Mouse (Mus musculus) MEL (cell line): ENCODE data around the gene Dlk1. TPM values are rescaled to one million over a fixed set of nuclear protein-coding genes. Genes with fewer than 3 reads are reported as not detected.

Experiments
- DNase-seq: peaks from one replicate; pipeline ENCODE4 v3.0.0; 2011; ENCODE audit warnings: low read depth, low spot score
- H3K27ac ChIP-seq: 2 replicates; pipeline ENCODE4 v1.5.1; 2012; ENCODE audit warnings: low read depth, mild to moderate bottlenecking, control low read depth, low read length, moderate library complexity; ENCODE audit not compliant: control insufficient read depth
- H3K27me3 ChIP-seq, 2 experiments: fragments of 150-350 bp in 1 of 2; sonication (generic) in 1 of 2; 2 replicates each; pipeline ENCODE4 v1.6.1; 2012; ENCODE audit warnings: low read length in 2 of 2, mild to moderate bottlenecking in 2 of 2, improper control_type of control experiment in 1 of 2, moderate library complexity in 1 of 2; ENCODE audit not compliant: insufficient read depth in 2 of 2, control insufficient read depth in 1 of 2
- H3K36me3 ChIP-seq, 2 experiments: 2 replicates each; pipeline ENCODE4 v1.6.1; 2012 to 2014; ENCODE audit warnings: low read length in 2 of 2, improper control_type of control experiment in 1 of 2, inconsistent platforms in 1 of 2, mild to moderate bottlenecking in 1 of 2; ENCODE audit not compliant: insufficient read depth in 2 of 2, control insufficient read depth in 1 of 2
- H3K4me1 ChIP-seq, 2 experiments: fragments of 150-350 bp in 1 of 2; sonication (generic) in 1 of 2; 2 replicates each; pipeline ENCODE4 v1.6.1; 2012; ENCODE audit warnings: low read length in 2 of 2, improper control_type of control experiment in 1 of 2, mild to moderate bottlenecking in 1 of 2; ENCODE audit not compliant: insufficient read depth in 2 of 2, control insufficient read depth in 1 of 2
- H3K4me3 ChIP-seq, 2 experiments: fragments of 150-350 bp in 1 of 2; sonication (generic) in 1 of 2; 2 replicates each; pipeline ENCODE4 v1.5.1; 2012; ENCODE audit warnings: low read depth in 2 of 2, low read length in 2 of 2, mild to moderate bottlenecking in 2 of 2, moderate library complexity in 2 of 2, control low read depth in 1 of 2, improper control_type of control experiment in 1 of 2; ENCODE audit not compliant: control insufficient read depth in 1 of 2, insufficient read depth in 1 of 2
- H3K79me2 ChIP-seq: 2 replicates; pipeline ENCODE4 v1.6.1; 2012; ENCODE audit warnings: mild to moderate bottlenecking, low read length, moderate library complexity; ENCODE audit not compliant: control insufficient read depth, poor library complexity, insufficient read depth
- H3K9ac ChIP-seq: 2 replicates; pipeline ENCODE4 v1.6.1; 2012; ENCODE audit warnings: low read depth, mild to moderate bottlenecking, control low read depth, low read length, moderate library complexity; ENCODE audit not compliant: control insufficient read depth, poor library complexity, severe bottlenecking
- H3K9me3 ChIP-seq: fragments of 150-350 bp; sonication (generic); replicated peaks from 2 replicates; pipeline ENCODE4 v1.6.1; 2012; ENCODE audit warnings: mild to moderate bottlenecking, low read length, improper control_type of control experiment, moderate library complexity; ENCODE audit not compliant: insufficient read depth
- BHLHE40 ChIP-seq: IDR thresholded peaks from 2 replicates; pipeline ENCODE4 v1.6.1; 2012; ENCODE audit warnings: low read depth, mild to moderate bottlenecking, inconsistent platforms, low read length, improper control_type of control experiment, borderline replicate concordance
- CHD1 ChIP-seq: IDR thresholded peaks from 2 replicates; pipeline ENCODE4 v1.6.1; 2012; ENCODE audit warnings: low read depth, mild to moderate bottlenecking, inconsistent platforms, low read length, improper control_type of control experiment
- CHD2 ChIP-seq: IDR thresholded peaks from 2 replicates; pipeline ENCODE4 v1.6.1; 2011; ENCODE audit warnings: low read length, improper control_type of control experiment
- ELF1 ChIP-seq: IDR thresholded peaks from 2 replicates; pipeline ENCODE4 v1.6.1; 2014; ENCODE audit warnings: low read depth, mild to moderate bottlenecking, inconsistent platforms, low read length, improper control_type of control experiment, moderate library complexity
- EP300 ChIP-seq, 2 experiments: IDR thresholded peaks; 2 replicates each; pipeline ENCODE4 v1.6.1; 2011; ENCODE audit warnings: improper control_type of control experiment in 2 of 2, low read length in 2 of 2, low read depth in 1 of 2, mild to moderate bottlenecking in 1 of 2
- GATA1 ChIP-seq: IDR thresholded peaks from 2 replicates; pipeline ENCODE4 v1.6.1; 2011; ENCODE audit warnings: low read depth, low read length, improper control_type of control experiment
- KAT2A ChIP-seq: conservative IDR thresholded peaks from 2 replicates; pipeline ENCODE4 v1.6.1; 2012; ENCODE audit warnings: low read depth, low read length, improper control_type of control experiment, inconsistent platforms
- MAFK ChIP-seq: IDR thresholded peaks from 2 replicates; pipeline ENCODE4 v1.6.1; 2011; ENCODE audit warnings: low read depth, mild to moderate bottlenecking, low read length, improper control_type of control experiment, borderline replicate concordance
- MAZ ChIP-seq: IDR thresholded peaks from 2 replicates; pipeline ENCODE4 v1.6.1; 2012; ENCODE audit warnings: low read depth, mild to moderate bottlenecking, inconsistent platforms, low read length, improper control_type of control experiment
- MEF2A ChIP-seq: IDR thresholded peaks from 2 replicates; pipeline ENCODE4 v1.6.1; 2014; ENCODE audit warnings: low read depth, mild to moderate bottlenecking, inconsistent platforms, low read length, improper control_type of control experiment; ENCODE audit not compliant: poor library complexity, insufficient replicate concordance, severe bottlenecking; ENCODE audit errors: extremely low read depth
- MXI1 ChIP-seq: IDR thresholded peaks from 2 replicates; pipeline ENCODE4 v1.6.1; 2011; ENCODE audit warnings: mild to moderate bottlenecking, low read depth, low read length, improper control_type of control experiment
- MYC ChIP-seq: IDR thresholded peaks from 2 replicates; pipeline ENCODE4 v1.6.1; 2011; ENCODE audit warnings: low read depth, mild to moderate bottlenecking, low read length, improper control_type of control experiment, moderate library complexity
- NELFE ChIP-seq: IDR thresholded peaks from 2 replicates; pipeline ENCODE4 v1.6.1; 2011; ENCODE audit warnings: low read depth, low read length, improper control_type of control experiment
- POLR2AphosphoS5 ChIP-seq: IDR thresholded peaks from 2 replicates; pipeline ENCODE4 v1.6.1; 2012; ENCODE audit warnings: low read depth, borderline replicate concordance, mild to moderate bottlenecking, inconsistent platforms, low read length, moderate library complexity, mixed read lengths
- SIN3A ChIP-seq: IDR thresholded peaks from 2 replicates; pipeline ENCODE4 v1.6.1; 2012; ENCODE audit warnings: low read length, improper control_type of control experiment, inconsistent platforms
- TAL1 ChIP-seq: IDR thresholded peaks from 2 replicates; pipeline ENCODE4 v1.6.1; 2012; ENCODE audit warnings: mild to moderate bottlenecking, inconsistent platforms, low read length, moderate library complexity, mixed read lengths
- TBP ChIP-seq: IDR thresholded peaks from 2 replicates; pipeline ENCODE4 v1.8.0; 2011; ENCODE audit warnings: low read depth, low read length, improper control_type of control experiment
- TCF12 ChIP-seq: IDR thresholded peaks from 2 replicates; pipeline ENCODE4 v1.6.1; 2014; ENCODE audit warnings: low read depth, mild to moderate bottlenecking, inconsistent platforms, low read length, improper control_type of control experiment, moderate library complexity
- USF1 ChIP-seq: IDR thresholded peaks from 2 replicates; pipeline ENCODE4 v1.6.1; 2014; ENCODE audit warnings: low read depth, mild to moderate bottlenecking, inconsistent platforms, low read length, improper control_type of control experiment, moderate library complexity
- USF2 ChIP-seq, 2 experiments: IDR thresholded peaks; 2 replicates each; pipeline ENCODE4 v1.6.1; 2011 to 2012; ENCODE audit warnings: improper control_type of control experiment in 2 of 2, low read length in 2 of 2, borderline replicate concordance in 1 of 2, inconsistent platforms in 1 of 2, low read depth in 1 of 2, mild to moderate bottlenecking in 1 of 2; ENCODE audit not compliant: insufficient read depth in 1 of 2
- ZKSCAN1 ChIP-seq: IDR thresholded peaks from 2 replicates; pipeline ENCODE4 v1.6.1; 2012; ENCODE audit warnings: low read depth, mild to moderate bottlenecking, inconsistent platforms, low read length, improper control_type of control experiment, moderate library complexity
- ZMIZ1 ChIP-seq: IDR thresholded peaks from 2 replicates; pipeline ENCODE4 v1.6.1; 2012; ENCODE audit warnings: low read depth, mild to moderate bottlenecking, inconsistent platforms, low read length, improper control_type of control experiment, moderate library complexity
- ZNF384 ChIP-seq: IDR thresholded peaks from 2 replicates; pipeline ENCODE4 v1.6.1; 2012; ENCODE audit warnings: low read depth, mild to moderate bottlenecking, inconsistent platforms, low read length, improper control_type of control experiment
- polyA plus RNA-seq, 2 experiments: library from polyadenylated mRNA; stranded (reverse) in 1 of 2; unstranded in 1 of 2; fragments of >175 nt in 1 of 2; fragments of >200 nt in 1 of 2; gene quantifications; 2 replicates each; pipeline versions ENCODE4 v1.2.1 to v1.2.4; 2012; ENCODE audit warnings: low replicate concordance in 2 of 2, low read depth in 1 of 2; ENCODE audit not compliant: insufficient read length in 2 of 2, insufficient read depth in 1 of 2, missing spikeins in 1 of 2
- total RNA-seq: library from RNA; depleted of rRNA; stranded (reverse); fragments of 300-350 nt; gene quantifications from 2 replicates; pipeline ENCODE4 v1.2.3, GENCODE M21; 2012

Gene Dlk1
- total and polyA plus RNA-seq, 3 experiments: not detected

- Histone ChIP-seq H3K9ac (no peak overlapping the region), H3K79me2 (no peaks in the 10 kb centered on the region), H3K4me3 (no peak overlapping the region), H3K4me1 (no peaks in the 10 kb centered on the region), H3K27me3 (no peaks in the 10 kb centered on the region), H3K27ac (no peak overlapping the region), H3K36me3 (no peaks in the 10 kb centered on the region), H3K9me3 (no peaks in the 10 kb centered on the region)
- DNase-seq: no peak
- TF ChIP-seq USF1 (no peak), GATA1 (no peak), TCF12 (no peak), MXI1 (no peak), NELFE (no peak), SIN3A (no peak), CHD2 (no peak), KAT2A (no peak)
Observed at GRCm38 (mm10) chr12:109425982-109426381, 26.6 kb upstream of the Dlk1 start.

GRCm38 (mm10) chr12:109432475-109433130 lies 20.0 kb upstream of the Dlk1 start:
- no peak overlapping the region for H3K27ac ChIP-seq
- H3K36me3 ChIP-seq: peaks cover 0 to 2% of the 10 kb centered on the region in 2 experiments; a peak in 1 of 4 replicates
- no peaks in the 10 kb centered on the region for H3K27me3 ChIP-seq
- H3K4me3 ChIP-seq: no peak overlapping the region
- H3K9me3 ChIP-seq: no peaks in the 10 kb centered on the region
- no peak overlapping the region for H3K9ac ChIP-seq
- no peak for DNase-seq
- peaks cover 0 to 10% of the 10 kb centered on the region in 2 experiments; a peak in 1 of 4 replicates for H3K4me1 ChIP-seq
- TF ChIP-seq ZNF384: no peak
- no peak for TF ChIP-seq ZMIZ1
- TF ChIP-seq NELFE: no peak
- TF ChIP-seq MYC: no peak
- no peak for TF ChIP-seq ZKSCAN1
- no peak for TF ChIP-seq USF2 (IDR thresholded peaks at IDR 0.05; ENCODE audit: borderline replicate concordance in 1 of 2, insufficient read depth in 1 of 2, low read depth in 1 of 2, low read length in 2 of 2)
- no peak for TF ChIP-seq BHLHE40
- TF ChIP-seq MEF2A: no peak
- TF ChIP-seq MXI1: no peak
- TF ChIP-seq TCF12: no peak
- TF ChIP-seq TBP: no peak
- TF ChIP-seq EP300 (IDR thresholded peaks at IDR 0.05; ENCODE audit: low read depth in 1 of 2, low read length in 2 of 2): no peak
- no peak for TF ChIP-seq MAZ
- no peak for TF ChIP-seq TAL1
- no peak for TF ChIP-seq MAFK
- TF ChIP-seq POLR2AphosphoS5: no peak
- no peak for TF ChIP-seq CHD1
- TF ChIP-seq ELF1: no peak
- no peaks in the 10 kb centered on the region for H3K79me2 ChIP-seq
